Mouse (Mus musculus): ENCODE data around the gene Exoc6b.

GRCm38 (mm10) chr6:84581833-84582445, 487.4 kb downstream of the Exoc6b start:
- TF ChIP-seq POLR2A (IDR thresholded peaks at IDR 0.05; ENCODE audit: extremely low read depth, insufficient read depth, low read length): no peak
- no peak for TF ChIP-seq CTCF (IDR thresholded peaks at IDR 0.05; ENCODE audit: extremely low read depth, insufficient read depth, low read length)

All from cortical plate, adult 2 months (tissue).